In genomic region chr6:126678961-126679360, GRCm38 (mm10) we compare ENCODE assay signal across 8 mouse cellular contexts. TPM values are rescaled to one million over a fixed set of nuclear protein-coding genes. Genes with fewer than 3 reads are reported as not detected.
A peak's percentile ranks its signal among the peaks of the same experiment; 100 is the strongest.
DNase-seq lines count a peak whose midpoint lies in the region; ATAC-seq and TF ChIP-seq lines count a peak whose summit lies in the region.

No protein-coding gene starts in this region.

- peak; percentile 34 for DNase-seq in adrenal gland, postnatal 10 days
- no peak for DNase-seq in adrenal gland, adult 2 months
- DNase-seq in layer of hippocampus, adult 2 months (ENCODE audit: low spot score in 2 of 2), result peak in 1 of 2 experiments; percentile 34
- DNase-seq in layer of hippocampus, adult 11-12 months (ENCODE audit: low spot score), result no peak
- DNase-seq in ES-CJ7 (ENCODE audit: low read depth, low spot score), result peak; percentile 48
- DNase-seq in embryo, embryonic 10.5 days (ENCODE audit: low spot score), result peak; percentile 58
- DNase-seq in heart, postnatal 10 days, result no peak

- H3K4me3 ChIP-seq in layer of hippocampus, adult 2 months, result no peak overlapping the region

- H3K27ac ChIP-seq in layer of hippocampus, adult 2 months, result no peak overlapping the region

- intact Hi-C loops in heart, postnatal 10 days (cut with DNase I), result no loop called here

- no peak for ATAC-seq in erythroblast, adult 5-6 weeks (replicated peaks; ENCODE audit: low FRiP score, poor library complexity, severe bottlenecking)

- peak; percentile 75 for TF ChIP-seq CTCF in layer of hippocampus, adult 2 months (conservative IDR thresholded peaks at IDR 0.05)

RNA-seq across cellular contexts. Expression of gene Kcna1, which starts 32.8 kb away (rescaled TPM):
- total RNA-seq in adrenal gland, postnatal 10 days (2021), result 1 to 10 TPM; 2.6 to 3.1 TPM
- 1 to 10 TPM; 1.2 to 1.9 TPM for total RNA-seq in adrenal gland, adult 2 months (2021)
- polyA plus RNA-seq in adrenal gland, adult 2 months (2012; rRNA removed), result 0.71 and 0.79 TPM in 2 replicates
- 100 to 1,000 TPM; 115 to 119 TPM for total RNA-seq in layer of hippocampus, adult 2 months (2021)
- total RNA-seq in erythroblast, adult 5-6 weeks (2015; ENCODE audit: low replicate concordance), result not detected in 2 replicates
- 0.17 TPM in 1 of 2 replicates, not detected in the other for total RNA-seq in erythroblast, adult 5-6 weeks (2017; ENCODE audit: low replicate concordance)
- 1 to 10 TPM in 1 of 2 experiments, under 1 TPM in 1; 0.89 to 2.5 TPM for total RNA-seq in heart, postnatal 10 days (2021)

Comparison
In these comparisons a context has a peak if more than half of its experiments do, and no peak if none do; other contexts are left out.
1. DNase-seq: peak in adrenal gland, postnatal 10 days (single experiment), ES-CJ7 (single experiment) and embryo, embryonic 10.5 days (single experiment); none in adrenal gland, adult 2 months (single experiment), layer of hippocampus, adult 11-12 months (single experiment) and heart, postnatal 10 days (0 of 2).
2. RNA of gene Kcna1, which starts 32.8 kb away (total RNA-seq): 115 to 119 TPM in layer of hippocampus, adult 2 months; 2.6 to 3.1 TPM in adrenal gland, postnatal 10 days, 0.89 to 2.5 TPM in heart, postnatal 10 days, 1.2 to 1.9 TPM in adrenal gland, adult 2 months and 0.17 TPM in erythroblast, adult 5-6 weeks; every median in the first group is over 10 times any median in the second.